Mouse (Mus musculus) liver, embryonic 14.5 days (tissue): ENCODE results near the gene Lzts2.

Source experiments
- CTCF ChIP-seq: IDR thresholded peaks from 2 replicates; pipeline ENCODE4 v1.5.1; 2016; ENCODE audit warnings: antibody characterized with exemption, low read depth, control low read depth
- EP300 ChIP-seq: IDR thresholded peaks from 2 replicates; pipeline ENCODE4 v1.6.1; 2016; ENCODE audit warnings: antibody characterized with exemption, low read depth

- TF ChIP-seq CTCF, result no peak
- no peak for TF ChIP-seq EP300
These were observed 16.4 kb upstream of the Lzts2 start for GRCm38 (mm10) chr19:44997786-44998185.
